Mouse (Mus musculus): ENCODE results near the gene Tex52. TPM values are rescaled to one million over a fixed set of nuclear protein-coding genes. Genes with fewer than 3 reads are reported as not detected.

Gene Tex52
- polyA plus RNA-seq, 1 experiment, result not detected

DNA sequence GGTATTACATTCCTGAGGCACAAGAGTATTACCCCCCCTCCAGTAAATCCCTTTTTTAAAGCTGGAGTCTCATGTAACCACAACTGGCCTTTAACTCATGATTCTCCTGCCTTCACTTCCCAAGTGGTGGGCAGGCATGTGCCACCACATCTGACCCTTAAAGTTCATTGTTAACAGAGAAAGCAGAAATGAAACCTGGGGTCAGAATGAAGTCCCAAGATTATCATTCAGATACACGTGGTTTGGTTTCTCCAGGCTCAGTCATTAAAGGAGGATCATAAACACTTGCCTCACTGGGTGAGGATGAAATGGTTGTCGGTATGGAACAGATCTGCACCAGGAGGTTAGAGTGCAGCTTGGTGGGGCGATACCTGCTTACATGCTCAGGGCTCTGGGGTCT lies 6.0 kb downstream of the Tex52 start:
- Histone ChIP-seq H3K4me3 (ENCODE audit: low read depth, low read length) (no peak overlapping the region), H3K36me3 (ENCODE audit: control insufficient read depth, insufficient read depth, low read length) (no peaks in the 10 kb centered on the region), H3K27me3 (ENCODE audit: control insufficient read depth, insufficient read depth, low read length) (no peaks in the 10 kb centered on the region), H3K27ac (ENCODE audit: insufficient read depth, low read depth, low read length) (no peak overlapping the region), H3K4me1 (ENCODE audit: control insufficient read depth, insufficient read depth, insufficient read length, low read length) (no peaks in the 10 kb centered on the region)
- TF ChIP-seq POLR2A (IDR thresholded peaks at IDR 0.05; ENCODE audit: low read depth, low read length), result no peak
- no peak for TF ChIP-seq CTCF (IDR thresholded peaks at IDR 0.05; ENCODE audit: extremely low read depth, insufficient read length, insufficient replicate concordance, low read depth, low read length)
- 49% methylated on average over 3 of the region's 3 CpGs for WGBS

- H3K4me3 ChIP-seq (ENCODE audit: low read depth, low read length), result no peak overlapping the region
- WGBS, result 81% methylated on average over 7 of the region's 7 CpGs
- H3K27me3 ChIP-seq (ENCODE audit: control insufficient read depth, insufficient read depth, low read length), result no peaks in the 10 kb centered on the region
- TF ChIP-seq CTCF (IDR thresholded peaks at IDR 0.05; ENCODE audit: extremely low read depth, insufficient read length, insufficient replicate concordance, low read depth, low read length), result no peak
- no peak for TF ChIP-seq POLR2A (IDR thresholded peaks at IDR 0.05; ENCODE audit: low read depth, low read length)
- H3K4me1 ChIP-seq (ENCODE audit: control insufficient read depth, insufficient read depth, insufficient read length, low read length), result peaks cover under 1% of the 10 kb centered on the region; the same call in 1 of the 2 replicates
- no peak overlapping the region for H3K27ac ChIP-seq (ENCODE audit: insufficient read depth, low read depth, low read length)
- no peaks in the 10 kb centered on the region for H3K36me3 ChIP-seq (ENCODE audit: control insufficient read depth, insufficient read depth, low read length)
Observed at GRCm38 (mm10) chr6:128383752-128384151, 8.5 kb downstream of the Tex52 start.

GRCm38 (mm10) chr6:128385026-128385425 lies 9.8 kb downstream of the Tex52 start:
- no peak for TF ChIP-seq POLR2A (IDR thresholded peaks at IDR 0.05; ENCODE audit: low read depth, low read length)
- TF ChIP-seq CTCF (IDR thresholded peaks at IDR 0.05; ENCODE audit: extremely low read depth, insufficient read length, insufficient replicate concordance, low read depth, low read length), result no peak
- H3K36me3 ChIP-seq (ENCODE audit: control insufficient read depth, insufficient read depth, low read length), result no peaks in the 10 kb centered on the region
- 29% methylated on average over 1 of the region's 1 CpGs for WGBS

DNA sequence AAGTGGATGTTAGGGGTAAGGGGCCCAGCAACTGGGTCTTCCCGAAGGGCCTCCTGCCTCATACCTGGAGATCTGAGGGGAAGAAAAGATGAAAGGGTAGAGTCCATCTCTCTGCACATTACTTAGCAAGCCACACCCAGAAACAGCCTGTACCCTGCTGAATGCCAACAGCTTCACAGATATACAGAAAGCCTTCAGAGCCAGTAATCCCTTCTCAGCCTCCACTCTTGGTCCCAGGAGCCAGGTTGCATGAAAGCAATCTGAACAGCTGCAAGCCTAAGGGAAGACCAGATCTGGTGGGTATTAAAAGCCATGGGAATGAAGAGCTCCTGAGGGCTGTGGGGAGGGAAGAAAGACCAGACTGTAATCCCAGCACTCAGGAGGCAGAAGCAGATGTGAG lies 13.9 kb downstream of the Tex52 start:
- Histone ChIP-seq H3K4me3 (ENCODE audit: low read depth, low read length) (no peak overlapping the region), H3K27ac (ENCODE audit: insufficient read depth, low read depth, low read length) (no peak overlapping the region), H3K27me3 (ENCODE audit: control insufficient read depth, insufficient read depth, low read length) (no peaks in the 10 kb centered on the region), H3K36me3 (ENCODE audit: control insufficient read depth, insufficient read depth, low read length) (no peaks in the 10 kb centered on the region), H3K4me1 (ENCODE audit: control insufficient read depth, insufficient read depth, insufficient read length, low read length) (peaks cover 2% of the 10 kb centered on the region; the same call in 1 of the 2 replicates)
- TF ChIP-seq CTCF (IDR thresholded peaks at IDR 0.05; ENCODE audit: extremely low read depth, insufficient read length, insufficient replicate concordance, low read depth, low read length), result no peak
- TF ChIP-seq POLR2A (IDR thresholded peaks at IDR 0.05; ENCODE audit: low read depth, low read length), result no peak
- WGBS, result 39% methylated on average over 1 of the region's 1 CpGs

More at GRCm38 (mm10) chr6:128385026-128385425, 9.8 kb downstream of the Tex52 start:
- no peaks in the 10 kb centered on the region for H3K27me3 ChIP-seq (ENCODE audit: control insufficient read depth, insufficient read depth, low read length)
- no peak overlapping the region for H3K27ac ChIP-seq (ENCODE audit: insufficient read depth, low read depth, low read length)
- H3K4me1 ChIP-seq (ENCODE audit: control insufficient read depth, insufficient read depth, insufficient read length, low read length), result peaks cover 2% of the 10 kb centered on the region; the same call in 1 of the 2 replicates
- H3K4me3 ChIP-seq (ENCODE audit: low read depth, low read length), result no peak overlapping the region

DNA sequence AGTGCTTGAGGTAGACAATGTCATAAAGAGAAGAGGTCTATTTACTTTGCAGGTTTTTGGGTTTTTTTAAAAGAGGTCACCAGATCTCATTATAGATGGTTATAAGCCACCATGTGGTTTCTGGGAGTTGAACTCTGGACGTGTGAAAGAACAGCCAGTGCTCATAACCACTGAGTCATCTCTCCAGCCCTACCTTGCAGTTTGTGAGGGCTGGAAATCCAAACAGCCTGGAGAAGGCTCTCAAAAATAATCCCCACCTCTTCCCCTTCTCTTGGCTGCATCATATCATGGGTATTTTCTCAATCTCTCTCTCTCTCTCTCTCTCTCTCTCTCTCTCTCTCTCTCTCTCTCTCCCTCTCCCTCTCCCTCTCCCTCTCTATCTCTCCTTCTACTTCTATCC lies 15.4 kb downstream of the Tex52 start:
- H3K4me1 ChIP-seq (ENCODE audit: control insufficient read depth, insufficient read depth, insufficient read length, low read length), result peaks cover 2% of the 10 kb centered on the region; the same call in 1 of the 2 replicates
- no peaks in the 10 kb centered on the region for H3K36me3 ChIP-seq (ENCODE audit: control insufficient read depth, insufficient read depth, low read length)
- no peaks in the 10 kb centered on the region for H3K27me3 ChIP-seq (ENCODE audit: control insufficient read depth, insufficient read depth, low read length)
- no peak overlapping the region for H3K27ac ChIP-seq (ENCODE audit: insufficient read depth, low read depth, low read length)
- no peak for TF ChIP-seq CTCF (IDR thresholded peaks at IDR 0.05; ENCODE audit: extremely low read depth, insufficient read length, insufficient replicate concordance, low read depth, low read length)
- no peak for TF ChIP-seq POLR2A (IDR thresholded peaks at IDR 0.05; ENCODE audit: low read depth, low read length)
- WGBS, result 23% methylated on average over 1 of the region's 1 CpGs
- H3K4me3 ChIP-seq (ENCODE audit: low read depth, low read length), result no peak overlapping the region

DNA sequence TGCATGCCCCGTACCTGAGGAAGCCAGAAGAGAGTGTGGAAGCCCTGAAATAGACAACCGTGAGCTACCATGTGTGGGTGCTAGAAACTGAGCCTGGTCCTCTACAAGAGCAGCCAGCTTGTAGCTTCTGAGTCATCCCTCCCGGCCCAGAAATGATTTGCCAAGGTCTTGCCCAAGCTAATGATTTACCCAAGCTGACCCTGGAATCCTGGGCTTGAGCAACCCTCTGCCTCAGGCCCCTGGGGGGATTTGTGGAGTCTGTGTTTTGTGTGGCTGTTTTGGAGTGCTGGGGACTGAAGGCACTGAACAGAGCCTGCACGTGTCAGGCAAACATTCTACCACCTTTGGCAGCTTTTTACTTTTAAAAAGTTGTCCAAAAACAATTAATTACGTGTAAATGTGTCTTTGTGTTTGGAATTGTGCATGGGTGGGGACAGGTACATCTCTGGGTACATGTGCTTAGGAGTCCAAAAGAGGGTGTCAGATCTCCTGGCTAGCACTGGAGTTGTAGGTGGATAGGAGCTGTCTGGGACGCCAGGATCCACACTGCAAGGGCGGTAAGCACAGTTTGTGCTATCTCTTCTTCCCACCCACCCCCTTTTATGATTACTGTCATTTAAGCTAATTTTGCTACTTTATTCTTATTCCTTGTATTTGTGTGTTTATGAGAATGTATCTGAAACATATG lies 22.5 kb downstream of the Tex52 start:
- 59% methylated on average over 7 of the region's 7 CpGs for WGBS

DNA sequence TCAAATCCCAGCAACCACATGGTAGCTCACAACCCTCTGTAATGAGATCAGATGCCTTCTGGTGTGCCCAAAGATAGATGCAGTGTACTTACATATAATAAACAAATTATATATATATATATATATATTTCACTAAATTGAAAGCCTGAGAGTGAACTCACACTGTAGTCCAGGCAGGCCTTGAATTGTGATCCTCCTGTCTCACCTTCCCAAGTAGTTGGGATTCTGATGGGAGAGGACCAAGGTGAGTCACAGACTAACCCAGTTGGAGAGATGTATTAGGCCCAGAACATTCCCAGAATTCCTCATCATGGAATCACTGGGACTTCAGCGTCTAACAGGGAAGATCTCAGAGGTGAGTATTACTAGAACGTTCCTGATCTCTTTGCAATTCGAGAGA lies 23.7 kb downstream of the Tex52 start, which contains the start of gene Nrip2:
TSS of gene Nrip2 (plus strand) at position 301 of the 400 bp plus-strand sequence.
- peaks cover 4% of the 10 kb centered on the region; the same call in 1 of the 2 replicates for H3K4me1 ChIP-seq (ENCODE audit: control insufficient read depth, insufficient read depth, insufficient read length, low read length)
- H3K4me3 ChIP-seq (ENCODE audit: low read depth, low read length), result peak within 1 kb of the TSS; percentile 40
- H3K27ac ChIP-seq (ENCODE audit: insufficient read depth, low read depth, low read length), result no peak within 1 kb of the TSS
- no peaks in the 10 kb centered on the region; the same call in 1 of the 2 replicates for H3K27me3 ChIP-seq (ENCODE audit: control insufficient read depth, insufficient read depth, low read length)
- TF ChIP-seq POLR2A (IDR thresholded peaks at IDR 0.05; ENCODE audit: low read depth, low read length), result no peak
- no peak for TF ChIP-seq CTCF (IDR thresholded peaks at IDR 0.05; ENCODE audit: extremely low read depth, insufficient read length, insufficient replicate concordance, low read depth, low read length)
- 73% methylated on average over 3 of the region's 3 CpGs for WGBS
- no peaks in the 10 kb centered on the region for H3K36me3 ChIP-seq (ENCODE audit: control insufficient read depth, insufficient read depth, low read length)

More for the DNA sequence above, 22.5 kb downstream of the Tex52 start:
- TF ChIP-seq CTCF (IDR thresholded peaks at IDR 0.05; ENCODE audit: extremely low read depth, insufficient read length, insufficient replicate concordance, low read depth, low read length) (no peak), POLR2A (IDR thresholded peaks at IDR 0.05; ENCODE audit: low read depth, low read length) (no peak)
- H3K4me1 ChIP-seq (ENCODE audit: control insufficient read depth, insufficient read depth, insufficient read length, low read length), result peaks cover 4% of the 10 kb centered on the region; the same call in 1 of the 2 replicates
- no peaks in the 10 kb centered on the region for H3K36me3 ChIP-seq (ENCODE audit: control insufficient read depth, insufficient read depth, low read length)
- H3K4me3 ChIP-seq (ENCODE audit: low read depth, low read length), result no peak overlapping the region
- H3K27me3 ChIP-seq (ENCODE audit: control insufficient read depth, insufficient read depth, low read length), result no peaks in the 10 kb centered on the region; the same call in 1 of the 2 replicates
- H3K27ac ChIP-seq (ENCODE audit: insufficient read depth, low read depth, low read length), result no peak overlapping the region
